Mouse (Mus musculus) inflammation-experienced regulatory T-cells, adult 6 months (primary cell): Measurements from ENCODE around the gene Dnm3. TPM values are rescaled to one million over a fixed set of nuclear protein-coding genes. Genes with fewer than 3 reads are reported as not detected.

Source experiments
- ATAC-seq: one replicate; pipeline ENCODE4 v1.8.0; 2017
- polyA plus RNA-seq, 3 experiments: library from polyadenylated mRNA; unstranded; fragments of 100-300 nt; shearing (Covaris generic); gene quantifications; one replicate each; pipeline ENCODE4 v1.2.1; 2017

The Dnm3 gene
- polyA plus RNA-seq, 3 experiments from 2014 or later, result 0.92 to 1.1 (median 1.1) TPM

DNA sequence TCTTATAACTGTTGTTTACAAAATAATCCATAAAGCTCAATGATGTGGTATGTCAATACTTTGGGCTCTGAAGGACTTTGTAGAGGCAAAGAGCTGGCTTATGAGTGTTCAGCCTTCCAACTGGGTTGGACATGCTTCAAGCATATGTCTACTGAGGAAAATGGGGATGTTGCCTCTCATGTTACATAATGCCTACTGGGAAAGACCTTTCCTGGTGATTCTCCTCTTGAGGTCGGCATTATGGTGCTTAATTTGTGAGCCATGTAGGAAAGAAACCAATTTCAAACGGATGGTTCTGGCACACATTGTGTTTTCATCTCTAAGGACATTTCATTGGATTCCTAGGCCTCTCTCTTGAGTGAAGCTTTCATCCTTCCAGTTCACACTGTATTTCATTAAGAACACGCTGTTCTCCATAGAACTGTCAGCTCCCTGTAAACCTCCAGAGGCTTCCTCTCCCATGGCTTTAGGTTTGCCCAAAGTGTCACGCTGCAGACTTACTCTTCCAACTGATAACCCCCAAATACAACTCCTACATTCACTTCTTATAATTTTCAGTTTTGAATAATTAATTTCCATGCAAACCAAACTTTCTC is 370.7 kb downstream of the Dnm3 start:
- no peak for ATAC-seq

- no peak for ATAC-seq
Observed at GRCm38 (mm10) chr1:162100961-162101830, 376.6 kb downstream of the Dnm3 start.

DNA sequence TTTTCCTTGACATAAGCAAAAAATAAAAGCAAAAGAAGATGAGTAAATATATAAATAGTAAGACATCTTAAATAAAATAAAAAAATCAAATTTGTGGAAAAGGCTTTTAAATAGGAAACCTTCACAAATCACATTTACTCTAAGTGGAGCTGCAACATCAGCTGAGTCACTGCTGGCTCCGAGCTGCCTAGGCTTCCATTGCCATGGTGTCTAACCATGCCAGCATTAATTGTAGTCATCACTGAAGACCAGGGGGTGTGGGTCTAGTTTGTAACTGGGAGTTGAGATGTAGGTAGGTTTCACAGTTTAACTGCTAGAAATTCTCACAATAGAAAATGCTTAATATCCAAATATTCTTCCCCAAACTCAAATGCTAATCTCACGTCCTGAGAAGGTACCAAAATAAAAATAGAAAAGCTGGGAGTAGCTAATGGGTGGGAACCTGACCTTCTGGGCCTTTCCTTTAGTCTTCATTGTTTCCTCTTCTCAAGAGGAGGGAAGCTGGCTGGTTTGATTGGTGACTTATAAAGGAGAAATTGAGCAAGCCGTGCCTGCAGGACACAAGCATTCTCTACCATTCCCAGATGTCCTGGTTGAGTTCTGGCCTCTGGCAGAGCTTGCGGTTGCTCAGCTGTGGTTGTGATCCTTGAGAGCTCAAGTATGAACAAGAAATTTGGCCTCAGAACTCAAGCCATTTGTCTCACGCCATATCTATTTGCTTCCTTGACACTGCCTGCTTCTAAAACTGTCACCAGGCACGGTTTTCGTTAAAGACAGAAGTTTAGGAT is 377.6 kb downstream of the Dnm3 start:
- ATAC-seq, result no peak

GRCm38 (mm10) chr1:162099203-162099602 is 378.6 kb downstream of the Dnm3 start:
- no peak for ATAC-seq

GRCm38 (mm10) chr1:162094523-162095272 is 383.1 kb downstream of the Dnm3 start:
- no peak for ATAC-seq

GRCm38 (mm10) chr1:162093806-162094522 is 383.9 kb downstream of the Dnm3 start:
- no peak for ATAC-seq

- ATAC-seq, result no peak
Observed at GRCm38 (mm10) chr1:162092899-162093659, 384.8 kb downstream of the Dnm3 start.

GRCm38 (mm10) chr1:162092401-162092800 is 385.4 kb downstream of the Dnm3 start:
- ATAC-seq, result no peak

GRCm38 (mm10) chr1:162083886-162084478 is 393.9 kb downstream of the Dnm3 start:
- ATAC-seq, result no peak

DNA sequence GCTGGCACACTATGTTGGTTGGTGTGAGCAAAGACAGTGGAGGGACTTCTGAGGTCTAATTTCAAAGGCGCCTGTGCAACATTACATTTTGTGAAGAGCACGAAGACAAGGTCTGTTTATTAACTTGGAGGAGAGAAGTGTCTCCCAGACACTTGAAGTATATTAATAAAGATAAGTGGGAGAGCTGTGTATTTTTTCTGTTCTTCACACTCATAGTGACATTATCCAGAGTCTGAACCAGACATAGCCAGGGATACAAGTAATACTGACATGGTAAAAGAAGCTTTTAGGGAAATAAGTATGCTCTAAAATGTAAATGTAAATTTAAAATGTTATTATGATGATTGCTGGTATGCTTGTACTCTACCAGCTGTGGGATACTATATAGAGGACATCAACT is 394.5 kb downstream of the Dnm3 start:
- no peak for ATAC-seq

DNA sequence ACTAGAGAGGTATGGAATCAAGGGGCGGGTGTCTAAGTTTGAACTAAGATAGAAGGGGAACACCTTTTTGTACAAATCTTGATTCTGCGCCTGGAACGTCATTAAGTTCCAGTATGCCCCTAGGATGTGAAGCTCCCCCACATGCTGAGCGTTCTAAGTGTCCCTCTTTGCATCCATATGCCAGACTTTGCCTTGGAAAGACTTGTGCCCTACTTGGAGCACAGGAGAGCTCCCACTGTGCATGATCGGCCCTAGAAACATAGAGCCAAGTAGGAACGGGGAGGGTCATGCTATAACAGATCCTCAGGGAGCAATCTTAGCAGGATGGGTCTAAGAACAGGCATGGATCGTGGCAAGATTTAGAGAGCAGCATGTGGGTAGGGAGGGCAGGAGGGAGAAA is 395.1 kb downstream of the Dnm3 start:
- ATAC-seq, result no peak

GRCm38 (mm10) chr1:162081693-162082372 is 396.0 kb downstream of the Dnm3 start:
- ATAC-seq, result no peak

DNA sequence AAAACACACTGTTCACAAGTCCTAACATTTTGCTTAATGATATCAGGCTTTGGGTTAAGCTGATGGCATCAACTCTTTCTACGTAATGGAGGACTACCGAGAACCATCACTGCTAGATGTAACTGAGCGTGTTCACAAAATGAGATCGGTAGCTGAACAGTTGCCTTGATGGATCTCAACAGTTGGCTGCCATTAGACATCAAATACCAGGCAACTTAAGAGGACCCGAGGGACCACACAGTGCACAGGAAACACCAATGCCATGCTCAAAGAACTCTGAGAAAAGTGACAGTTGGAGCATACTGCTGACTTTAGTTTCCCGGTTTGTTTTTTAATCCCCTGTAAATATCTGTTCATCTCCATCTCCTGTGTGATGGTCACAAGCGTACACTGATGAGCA is 397.8 kb downstream of the Dnm3 start:
- ATAC-seq, result no peak

GRCm38 (mm10) chr1:162077454-162077853 is 400.4 kb downstream of the Dnm3 start:
- ATAC-seq, result no peak

- no peak for ATAC-seq
Observed at GRCm38 (mm10) chr1:162076581-162077001, 401.2 kb downstream of the Dnm3 start.

DNA sequence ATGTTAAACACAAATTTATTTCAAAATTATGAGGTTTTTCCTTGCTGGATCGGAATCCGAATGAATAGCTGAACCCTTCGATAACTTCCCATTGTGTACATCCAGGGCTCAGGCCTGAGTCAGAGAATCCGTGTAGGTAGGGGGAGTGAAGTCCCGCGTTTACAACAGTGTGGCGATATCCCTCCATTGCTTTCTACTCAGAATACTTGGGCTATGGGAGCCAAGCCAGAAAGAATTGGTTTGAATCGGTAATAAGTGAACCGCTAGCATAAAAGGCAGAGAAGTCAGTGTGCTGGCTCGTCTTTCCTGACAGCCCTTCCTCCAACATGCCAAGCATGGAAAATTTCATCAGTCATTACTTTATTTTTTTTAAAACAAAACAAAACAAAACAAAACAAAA is 402.0 kb downstream of the Dnm3 start:
- ATAC-seq, result no peak

DNA sequence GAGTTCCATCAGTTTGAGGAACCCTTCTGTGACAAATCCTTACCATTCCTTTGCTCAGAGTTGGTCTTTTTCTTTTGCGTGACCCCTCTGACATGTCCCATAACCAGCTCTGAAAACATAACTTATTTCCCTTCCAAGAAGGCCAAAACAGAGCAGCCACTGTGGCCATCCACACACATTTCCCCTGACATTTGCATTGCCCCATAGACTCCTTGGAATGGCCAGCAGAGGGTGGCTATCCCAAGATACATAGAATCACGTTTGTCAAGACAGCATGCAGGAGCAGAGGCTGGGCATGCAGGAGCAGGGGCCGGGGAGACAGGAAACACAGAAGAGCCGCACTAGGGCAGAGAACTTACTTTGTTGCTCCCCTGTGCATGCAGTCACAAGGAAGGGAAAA is 402.4 kb downstream of the Dnm3 start:
- ATAC-seq, result no peak

DNA sequence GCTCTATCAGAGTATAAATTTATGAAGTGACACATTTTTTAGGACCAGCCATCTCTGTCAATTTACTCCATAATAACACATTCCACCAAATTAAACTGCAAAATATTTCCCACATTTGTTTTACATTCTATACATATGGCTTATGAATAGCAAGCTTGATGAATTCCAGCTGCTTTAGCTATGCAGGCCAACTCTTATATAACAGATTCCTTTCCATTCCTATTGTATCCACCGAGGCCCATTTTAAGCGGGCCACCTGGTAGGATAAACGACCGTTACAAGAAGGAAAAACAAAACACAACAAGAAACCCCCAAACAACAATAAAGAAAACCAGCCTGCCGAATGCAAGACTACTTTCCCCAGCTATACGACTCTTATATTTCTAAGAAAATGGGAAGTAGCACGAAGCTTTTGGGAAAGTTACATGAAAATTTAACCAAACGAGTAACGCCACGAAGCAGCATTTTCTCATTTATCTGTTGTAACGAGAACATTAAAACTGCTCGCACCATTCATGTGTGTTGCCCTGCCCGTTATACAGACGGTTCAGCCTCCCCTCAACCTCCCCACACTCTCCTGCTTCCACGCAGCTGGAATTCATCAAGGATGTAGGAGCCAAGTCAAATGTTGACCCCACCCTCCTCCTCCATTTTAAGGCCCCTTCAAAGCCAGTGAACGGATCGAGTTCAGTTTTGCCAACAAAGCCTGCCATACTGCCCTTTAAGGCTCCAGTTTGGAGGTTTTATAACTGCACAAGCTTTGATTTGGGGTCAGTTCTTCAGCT is 403.0 kb downstream of the Dnm3 start:
- ATAC-seq, result no peak

DNA sequence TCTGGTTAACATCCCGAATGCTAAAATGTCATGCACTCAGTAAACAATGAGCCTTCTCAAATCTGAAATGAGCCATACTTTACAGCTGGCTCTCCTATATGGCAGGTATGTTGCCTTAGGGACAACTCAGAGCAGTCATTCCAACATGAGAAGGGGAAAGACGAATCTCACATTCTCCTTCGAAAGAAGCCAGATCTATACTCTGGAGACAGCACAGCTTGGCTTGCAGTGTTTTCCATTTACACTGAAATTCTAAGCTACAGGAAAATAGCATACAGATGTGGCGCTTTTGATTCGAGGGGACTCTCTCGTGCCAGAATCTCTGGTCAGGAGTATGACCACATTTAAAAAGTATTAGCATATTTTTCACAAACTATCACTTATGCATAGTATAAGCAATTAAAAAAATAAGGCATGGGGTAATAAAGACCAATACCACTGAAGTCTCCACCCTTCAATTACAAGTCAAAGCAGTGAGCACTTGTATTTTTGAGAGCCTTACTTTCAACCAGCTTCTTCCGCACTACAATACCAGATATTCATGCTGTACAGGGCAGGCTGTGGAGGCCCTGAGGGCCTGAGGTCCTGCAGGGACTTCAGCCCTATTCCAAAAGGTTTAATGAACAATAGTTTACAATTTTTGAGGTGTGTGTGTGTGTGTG is 404.8 kb downstream of the Dnm3 start:
- ATAC-seq, result no peak
